Mouse (Mus musculus) stomach, postnatal 0 days (tissue): ENCODE data around the gene Rraga.

ENCODE experiments used
- CTCF ChIP-seq: IDR thresholded peaks from 2 replicates; pipeline ENCODE4 v1.5.1; 2016; ENCODE audit warnings: antibody characterized with exemption, low read depth, mild to moderate bottlenecking, moderate library complexity
- EP300 ChIP-seq: optimal IDR thresholded peaks from 2 replicates; pipeline ENCODE3; 2016; ENCODE audit warnings: antibody characterized with exemption

DNA sequence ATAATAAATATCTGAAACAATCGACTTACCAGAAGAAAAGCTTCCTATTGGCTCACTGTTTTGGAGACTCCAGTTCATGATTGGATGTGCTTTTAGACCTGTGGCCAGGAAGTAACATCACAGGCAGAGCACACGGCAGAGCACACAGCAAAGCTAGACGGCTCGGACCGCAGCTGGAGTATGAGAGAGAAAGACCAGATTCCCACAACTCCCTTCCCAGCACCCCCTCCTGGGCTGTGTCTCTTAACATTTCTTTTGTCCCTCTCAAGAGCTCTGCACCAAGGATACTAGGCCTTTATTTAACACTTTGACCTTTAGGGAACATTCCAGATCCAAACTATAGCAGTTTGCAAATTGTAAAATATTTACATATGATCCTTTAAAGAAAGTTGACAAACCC is 36.5 kb upstream of the Rraga start:
- no peak for TF ChIP-seq CTCF
- TF ChIP-seq EP300: no peak
